Mouse (Mus musculus) frontal cortex, postnatal 14 days (tissue): ENCODE measurements around the gene Tmem198.
A peak's percentile ranks its signal among the peaks of the same experiment; 100 is the strongest.

Experiments
- DNase-seq, 2 experiments: peaks; one replicate each; pipeline ENCODE4 v3.0.0; 2022; ENCODE audit warnings: low spot score in 2 of 2

Gene Tmem198

GRCm38 (mm10) chr1:75455433-75455832 is 23.9 kb upstream of the Tmem198 start:
- DNase-seq: no peak

DNA sequence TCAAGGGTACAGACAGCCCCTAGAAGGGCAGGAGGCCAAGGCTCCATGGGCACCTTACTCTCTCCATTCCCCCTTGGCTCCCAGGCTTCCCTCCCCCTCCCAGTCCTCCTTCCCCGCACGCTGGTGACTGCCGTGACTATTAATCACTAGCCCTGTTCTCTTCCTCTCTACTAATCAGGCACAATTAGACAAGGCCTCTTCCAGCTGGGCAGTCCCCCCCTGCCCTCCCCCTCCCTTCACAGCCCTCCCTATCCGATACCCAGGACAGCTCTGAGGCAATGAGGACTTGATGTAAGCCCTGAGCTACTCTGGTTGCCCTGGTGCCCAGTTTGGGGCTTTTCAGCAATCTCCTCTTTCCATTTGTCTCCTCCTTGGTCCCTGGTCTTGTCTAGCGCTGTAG is 23.4 kb upstream of the Tmem198 start:
- no peak for DNase-seq

DNA sequence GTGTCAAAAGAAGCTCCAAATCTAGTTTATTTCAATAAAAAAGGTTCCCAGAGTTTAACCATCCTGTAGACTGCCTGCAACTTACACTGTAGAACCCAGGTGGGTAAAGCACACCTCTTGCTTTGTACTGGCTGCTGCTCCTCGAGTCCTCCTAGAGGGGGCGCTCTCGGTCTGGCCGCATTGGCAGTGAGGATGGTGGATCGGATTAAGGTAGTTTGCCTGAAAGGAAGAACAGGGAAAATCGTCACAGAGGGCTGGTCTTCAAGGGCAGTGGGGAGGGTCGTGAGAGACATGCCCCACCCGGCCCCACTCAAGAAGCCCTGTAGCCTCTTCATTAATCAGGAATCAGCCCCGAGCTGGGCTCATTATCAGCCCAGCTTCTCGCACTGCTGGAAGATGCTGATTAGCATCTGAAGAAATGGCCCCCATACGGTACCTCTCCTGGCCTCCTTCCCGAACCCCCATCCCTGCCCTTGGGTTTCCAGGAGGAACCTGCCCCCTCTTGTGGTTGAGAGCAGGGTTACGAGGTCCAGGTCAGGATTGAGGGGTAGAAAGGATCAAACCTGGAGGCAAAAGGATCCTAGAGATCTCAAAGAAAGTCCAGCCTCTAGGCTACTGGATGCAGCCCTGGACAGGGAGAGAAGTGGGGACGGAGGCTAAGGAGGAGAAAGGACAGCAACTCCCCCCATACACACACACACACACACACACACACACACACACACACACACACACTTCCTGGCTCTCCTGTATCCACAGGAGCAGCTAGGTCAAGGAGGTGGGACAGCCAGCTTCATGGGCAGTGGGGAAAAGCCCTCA is 22.4 kb upstream of the Tmem198 start:
- DNase-seq: no peak

DNA sequence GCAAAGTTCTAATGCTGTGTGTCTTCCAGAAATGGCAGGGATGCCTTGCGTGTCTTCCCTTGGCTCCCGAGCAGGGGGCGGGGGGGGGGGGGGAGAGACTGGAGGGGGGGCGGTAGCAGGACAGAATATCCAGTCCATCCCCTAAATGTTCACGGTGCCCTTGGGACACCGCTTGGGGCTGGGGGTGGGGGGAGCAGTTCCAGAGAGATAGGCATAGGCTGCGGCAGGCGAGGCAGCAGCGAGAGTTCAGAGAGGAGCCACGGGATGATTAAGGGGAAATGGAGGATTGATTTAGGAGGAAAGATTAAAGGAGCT is 21.7 kb upstream of the Tmem198 start:
- DNase-seq: no peak

DNA sequence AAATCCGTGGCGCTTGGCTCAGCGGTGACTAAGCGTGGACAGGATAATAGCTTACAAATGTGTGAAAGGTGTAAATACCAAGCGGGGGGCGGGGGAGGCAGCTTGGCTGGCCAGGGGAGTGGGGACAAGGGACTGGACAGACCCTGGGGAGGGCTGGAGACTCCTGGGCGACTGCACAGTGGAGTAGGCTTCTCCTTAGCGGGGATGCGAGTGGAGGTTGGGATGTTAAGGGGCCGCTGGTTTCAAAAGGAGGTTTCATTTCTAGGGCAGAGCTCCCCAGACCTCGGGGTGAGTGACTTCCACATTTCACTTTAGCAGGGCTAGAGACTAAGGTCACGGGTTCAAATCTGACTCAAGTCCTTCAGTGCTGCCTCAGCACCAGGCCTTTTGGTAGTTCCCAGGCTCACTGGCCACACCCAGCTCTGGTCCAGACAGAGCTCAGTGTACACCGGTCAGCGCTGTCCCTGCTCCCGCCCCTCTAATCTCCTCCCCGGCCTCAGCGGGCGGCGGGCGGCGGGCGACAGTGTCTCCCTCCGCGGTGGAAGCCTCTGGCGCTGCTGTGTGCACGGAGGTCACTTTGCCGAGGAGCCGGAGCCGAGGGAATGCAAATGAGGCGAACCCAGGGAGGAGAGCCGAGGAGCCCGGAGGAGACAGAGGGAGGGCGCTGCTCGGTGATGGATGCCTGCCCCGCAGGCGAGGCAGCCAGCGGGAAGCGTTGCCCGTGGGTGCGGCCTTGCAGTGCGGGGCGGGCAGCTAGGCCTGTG is 21.1 kb upstream of the Tmem198 start:
- DNase-seq: no peak

GRCm38 (mm10) chr1:75458789-75459684 is 20.3 kb upstream of the Tmem198 start:
- no peak for DNase-seq

DNA sequence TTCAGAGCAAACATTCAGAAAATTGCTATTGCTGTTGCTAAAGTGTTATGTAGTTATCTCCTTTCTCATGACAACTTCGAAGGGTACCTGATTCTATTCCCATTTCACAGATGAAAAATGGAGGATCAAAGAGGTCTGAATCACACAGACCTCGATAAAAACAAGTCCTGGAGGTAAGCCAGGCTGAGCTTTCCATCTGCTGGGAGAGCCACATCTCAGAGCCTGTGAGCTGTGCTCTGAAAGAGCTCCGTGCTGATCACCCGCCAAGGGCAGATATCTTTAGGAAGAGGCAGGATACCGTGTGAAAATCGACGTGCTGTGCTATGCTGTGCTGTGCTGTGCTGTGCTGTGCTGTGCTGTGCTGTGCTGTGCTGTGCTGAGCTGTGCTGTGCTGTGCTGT is 19.0 kb upstream of the Tmem198 start:
- DNase-seq: no peak

- no peak for DNase-seq
Observed at GRCm38 (mm10) chr1:75462636-75463035, 16.7 kb upstream of the Tmem198 start.

GRCm38 (mm10) chr1:75463652-75464204 is 15.6 kb upstream of the Tmem198 start:
- DNase-seq: no peak

GRCm38 (mm10) chr1:75467215-75467927 is 12.0 kb upstream of the Tmem198 start:
- peak; percentile 74 to 84 for DNase-seq

DNA sequence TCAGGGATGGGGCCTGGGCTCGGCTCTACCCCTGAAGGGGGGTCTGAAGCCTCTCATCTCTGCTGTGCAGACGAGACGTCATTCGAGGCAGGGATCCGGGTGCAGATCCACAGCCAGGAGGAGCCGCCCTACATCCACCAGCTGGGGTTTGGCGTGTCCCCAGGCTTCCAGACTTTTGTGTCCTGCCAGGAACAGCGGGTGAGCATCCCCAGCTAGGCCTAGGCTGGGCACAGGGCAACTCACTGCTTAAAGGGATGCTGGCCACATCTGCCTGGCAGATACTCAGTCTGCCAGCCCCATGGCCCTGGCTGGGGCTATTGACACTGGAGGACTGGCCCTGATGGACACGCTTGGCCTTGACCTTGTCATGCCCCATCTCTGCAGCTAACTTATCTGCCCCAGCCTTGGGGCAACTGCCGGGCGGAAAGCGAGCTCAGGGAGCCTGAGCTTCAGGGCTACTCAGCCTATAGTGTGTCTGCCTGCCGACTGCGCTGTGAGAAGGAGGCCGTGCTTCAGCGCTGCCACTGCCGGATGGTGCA is 10.0 kb upstream of the Tmem198 start:
- no peak for DNase-seq

DNA sequence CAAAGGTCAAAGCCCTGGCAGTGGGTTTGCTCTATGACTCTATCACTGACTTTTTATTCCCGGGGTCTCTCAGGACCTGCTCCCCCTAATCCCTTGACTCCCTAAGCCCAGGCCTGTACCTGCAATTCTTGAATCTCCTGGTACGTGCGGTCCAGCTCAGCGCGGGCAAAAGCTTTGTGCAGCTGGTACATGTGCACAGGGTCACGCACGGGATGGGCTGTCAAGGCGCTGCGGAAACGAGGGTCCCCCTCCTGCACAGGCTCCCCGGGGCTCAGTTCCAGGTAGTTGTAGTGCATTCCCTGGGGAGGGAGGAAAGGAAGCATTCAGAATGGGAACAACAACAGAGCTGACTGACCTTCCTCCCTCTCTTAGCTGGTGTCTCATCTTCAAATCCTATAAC is 2.9 kb upstream of the Tmem198 start:
- DNase-seq: no peak

DNA sequence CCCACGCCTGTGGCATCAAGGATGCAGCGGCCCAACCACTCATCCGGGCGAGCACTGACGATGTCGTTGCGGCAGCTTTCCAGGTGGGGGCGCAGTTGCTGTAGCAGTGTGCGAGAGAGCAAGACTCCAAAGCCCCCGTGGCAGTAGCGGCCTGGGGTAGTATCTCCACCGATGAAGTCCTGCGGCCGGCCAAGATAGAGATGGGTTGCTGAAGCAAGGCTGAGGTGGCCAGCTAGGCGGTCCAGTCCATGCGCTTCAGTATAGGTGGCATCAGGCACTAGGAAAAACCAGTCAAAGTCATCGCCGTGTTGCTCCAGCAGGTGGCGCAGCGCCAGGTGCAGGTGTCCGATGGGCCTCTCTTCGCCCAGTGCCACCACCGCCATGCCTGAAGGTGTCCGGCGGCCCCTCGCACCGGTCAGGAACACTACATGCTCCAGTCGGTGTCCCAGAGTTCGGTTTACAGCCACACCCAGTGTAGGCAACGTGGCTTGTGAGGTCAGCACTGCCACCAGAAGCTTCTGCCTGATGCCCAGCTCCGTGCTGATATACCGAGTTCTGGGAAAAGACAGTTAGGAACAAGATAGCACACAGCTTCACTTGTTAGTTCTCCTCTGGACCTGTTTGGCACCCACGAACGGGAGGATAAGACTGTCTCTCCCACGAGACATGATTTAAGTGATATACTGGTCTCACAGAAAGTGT is 1.9 kb upstream of the Tmem198 start:
- peak; percentile 73 to 80 for DNase-seq

GRCm38 (mm10) chr1:75477966-75478290 is 1.4 kb upstream of the Tmem198 start:
- no peak for DNase-seq

- no peak for DNase-seq
Observed at GRCm38 (mm10) chr1:75478497-75478896, 835 bp upstream of the Tmem198 start.

- no peak for DNase-seq
Observed at GRCm38 (mm10) chr1:75479635-75479989, 280 bp downstream of the Tmem198 start.

DNA sequence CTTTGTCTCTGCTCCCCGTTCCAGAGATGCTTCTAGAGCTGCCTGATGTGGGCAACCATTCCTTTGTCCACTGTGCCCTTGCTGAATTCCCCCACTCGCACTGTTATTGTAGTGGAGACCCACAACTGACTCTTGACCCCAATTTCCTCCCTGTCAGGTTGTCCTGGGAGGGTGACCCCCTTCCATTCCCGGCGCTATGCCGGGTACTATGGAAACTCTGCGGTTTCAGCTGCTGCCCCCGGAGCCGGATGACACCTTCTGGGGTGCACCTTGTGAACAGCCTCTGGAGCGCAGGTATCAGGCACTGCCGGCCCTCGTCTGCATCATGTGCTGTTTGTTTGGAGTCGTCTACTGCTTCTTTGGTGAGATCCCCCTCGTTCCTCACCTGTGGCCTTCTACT is 704 bp downstream of the Tmem198 start:
- no peak for DNase-seq

GRCm38 (mm10) chr1:75480735-75481134 is 1.4 kb downstream of the Tmem198 start:
- DNase-seq: no peak

- DNase-seq: no peak
Observed at GRCm38 (mm10) chr1:75486561-75486960, 7.2 kb downstream of the Tmem198 start.

DNA sequence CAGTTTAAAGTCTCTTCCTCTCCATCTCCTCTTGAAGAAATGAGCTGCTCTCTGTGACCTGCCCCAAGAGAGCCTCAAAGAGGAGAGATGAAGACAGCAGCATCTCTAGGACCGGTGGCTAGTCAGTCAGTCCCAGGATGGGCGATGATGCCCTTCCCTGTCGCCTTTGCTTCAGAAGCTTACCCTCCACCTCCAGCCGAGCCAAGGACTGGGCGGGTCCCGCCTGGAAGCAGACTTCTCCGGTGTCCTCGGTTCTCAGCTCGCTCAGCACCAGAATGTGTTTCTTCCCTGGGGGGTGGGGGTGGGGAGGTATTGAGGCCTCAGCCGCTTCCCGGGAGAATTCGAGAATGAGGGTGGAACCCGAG is 7.7 kb downstream of the Tmem198 start:
- no peak for DNase-seq
